Mouse (Mus musculus): Measurements from ENCODE around the gene Miga2. TPM values are rescaled to one million over a fixed set of nuclear protein-coding genes. Genes with fewer than 3 reads are reported as not detected.
"Not testable (repeated sequence)": the region's sequence is repeated elsewhere in the genome, so short reads cannot be mapped to it uniquely, and the experiment has no call there.

The Miga2 gene
- polyA plus RNA-seq, 1 experiment from 2014 or later, result 22.9 TPM

GRCm38 (mm10) chr2:30415936-30416648 is 52.1 kb downstream of the Miga2 start, which contains the start of gene Ptpa:
Gene Ptpa, plus strand, starts transcription at chr2:30416039.
- H3K36me3 ChIP-seq (ENCODE audit: control insufficient read depth, insufficient read depth, low read length), result 0 out of 2 replicates have a peak, but pooled peaks cover 4% of the 10 kb centered on the region
- no peaks in the 10 kb centered on the region for H3K9me3 ChIP-seq (replicated peaks; ENCODE audit: control insufficient read depth, low read length)
- H3K27me3 ChIP-seq (ENCODE audit: control insufficient read depth, insufficient read depth, low read length), result no peaks in the 10 kb centered on the region
- H3K4me3 ChIP-seq (ENCODE audit: low read depth, low read length), result peak within 1 kb of the TSS; percentile 93
- under 1% methylated on average over 66 of the region's 67 CpGs for WGBS (ENCODE audit: insufficient replicate concordance)
- peak within 1 kb of the TSS; percentile 90 for H3K4me2 ChIP-seq
- H3K4me1 ChIP-seq (ENCODE audit: control insufficient read depth, insufficient read depth, low read length), result peaks cover 23% of the 10 kb centered on the region
- H3K27ac ChIP-seq (ENCODE audit: low read depth, low read length), result peak within 1 kb of the TSS; percentile 99
- peak; percentile 87 for ATAC-seq (replicated peaks; ENCODE audit: insufficient number of reproducible peaks, low FRiP score, low TSS enrichment)
- H3K9ac ChIP-seq (ENCODE audit: low read depth, low read length), result peak within 1 kb of the TSS; percentile 99

GRCm38 (mm10) chr2:30416649-30416965 is 52.6 kb downstream of the Miga2 start:
- Histone ChIP-seq H3K36me3 (ENCODE audit: control insufficient read depth, insufficient read depth, low read length) (0 out of 2 replicates have a peak, but pooled peaks cover 4% of the 10 kb centered on the region), H3K4me2 (peak overlapping the region; percentile 90), H3K4me1 (ENCODE audit: control insufficient read depth, insufficient read depth, low read length) (peaks cover 23% of the 10 kb centered on the region), H3K4me3 (ENCODE audit: low read depth, low read length) (peak overlapping the region; percentile 93), H3K9me3 (replicated peaks; ENCODE audit: control insufficient read depth, low read length) (no peaks in the 10 kb centered on the region), H3K27ac (ENCODE audit: low read depth, low read length) (peak overlapping the region; percentile 99), H3K9ac (ENCODE audit: low read depth, low read length) (peak overlapping the region; percentile 99), H3K27me3 (ENCODE audit: control insufficient read depth, insufficient read depth, low read length) (no peaks in the 10 kb centered on the region)
- WGBS (ENCODE audit: insufficient replicate concordance), result 2% methylated on average over 5 of the region's 7 CpGs
- no peak for ATAC-seq (replicated peaks; ENCODE audit: insufficient number of reproducible peaks, low FRiP score, low TSS enrichment)

- not testable (repeated sequence) for H3K9ac ChIP-seq (ENCODE audit: low read depth, low read length); ATAC-seq (replicated peaks; ENCODE audit: insufficient number of reproducible peaks, low FRiP score, low TSS enrichment); H3K27me3 ChIP-seq (ENCODE audit: control insufficient read depth, insufficient read depth, low read length); H3K36me3 ChIP-seq (ENCODE audit: control insufficient read depth, insufficient read depth, low read length); H3K27ac ChIP-seq (ENCODE audit: low read depth, low read length); H3K9me3 ChIP-seq (replicated peaks; ENCODE audit: control insufficient read depth, low read length)
- 68% methylated on average over 6 of the region's 6 CpGs for WGBS (ENCODE audit: insufficient replicate concordance)
- Histone ChIP-seq H3K4me1 (ENCODE audit: control insufficient read depth, insufficient read depth, low read length) (peaks cover 23% of the 10 kb centered on the region), H3K4me2 (peak overlapping the region; percentile 90), H3K4me3 (ENCODE audit: low read depth, low read length) (peak overlapping the region; percentile 93; the same call in 1 of the 2 replicates)
Measured at GRCm38 (mm10) chr2:30417154-30417553, 53.1 kb downstream of the Miga2 start.

DNA sequence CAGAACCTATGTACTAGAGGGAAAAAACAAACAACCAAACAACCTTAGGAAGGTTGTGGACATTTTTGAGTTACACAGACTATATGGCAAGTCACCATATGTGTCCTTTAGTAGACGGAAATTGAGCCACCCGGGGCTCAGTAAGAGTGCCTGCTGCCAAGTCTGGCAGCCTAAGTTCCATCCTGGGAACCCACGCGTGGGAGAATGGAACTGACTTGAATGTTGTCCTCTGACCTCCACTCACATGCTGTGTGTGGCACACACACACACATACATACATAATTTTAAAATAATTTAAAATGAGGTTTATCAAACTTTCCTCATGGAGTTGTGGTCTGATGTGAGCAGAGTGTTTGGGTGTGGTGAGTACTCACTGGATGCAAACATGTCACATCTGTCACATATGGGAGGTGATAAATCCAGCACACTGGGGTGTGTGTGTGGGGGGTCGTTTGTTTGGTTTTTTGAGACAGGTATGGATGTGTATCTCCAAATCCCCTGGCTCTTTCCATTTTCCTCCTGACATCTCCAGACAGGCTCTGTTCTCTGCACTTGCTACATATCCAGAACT is 53.6 kb downstream of the Miga2 start:
- Histone ChIP-seq H3K4me1 (ENCODE audit: control insufficient read depth, insufficient read depth, low read length) (peaks cover 23% of the 10 kb centered on the region), H3K9ac (ENCODE audit: low read depth, low read length) (no peak overlapping the region), H3K4me3 (ENCODE audit: low read depth, low read length) (no peak overlapping the region), H3K4me2 (peak overlapping the region; percentile 90), H3K36me3 (ENCODE audit: control insufficient read depth, insufficient read depth, low read length) (0 out of 2 replicates have a peak, but pooled peaks cover 3% of the 10 kb centered on the region), H3K27ac (ENCODE audit: low read depth, low read length) (no peak overlapping the region), H3K27me3 (ENCODE audit: control insufficient read depth, insufficient read depth, low read length) (no peaks in the 10 kb centered on the region), H3K9me3 (replicated peaks; ENCODE audit: control insufficient read depth, low read length) (no peaks in the 10 kb centered on the region)
- WGBS (ENCODE audit: insufficient replicate concordance), result 71% methylated on average over 5 of the region's 5 CpGs
- ATAC-seq (replicated peaks; ENCODE audit: insufficient number of reproducible peaks, low FRiP score, low TSS enrichment), result no peak

- Histone ChIP-seq H3K36me3 (ENCODE audit: control insufficient read depth, insufficient read depth, low read length) (no peaks in the 10 kb centered on the region), H3K4me3 (ENCODE audit: low read depth, low read length) (no peak overlapping the region), H3K9me3 (replicated peaks; ENCODE audit: control insufficient read depth, low read length) (no peaks in the 10 kb centered on the region), H3K9ac (ENCODE audit: low read depth, low read length) (0 out of 2 replicates have a peak overlapping the region, but pooled peaks have one; percentile 43), H3K27ac (ENCODE audit: low read depth, low read length) (no peak overlapping the region), H3K27me3 (ENCODE audit: control insufficient read depth, insufficient read depth, low read length) (no peaks in the 10 kb centered on the region), H3K4me2 (peak overlapping the region; percentile 90), H3K4me1 (ENCODE audit: control insufficient read depth, insufficient read depth, low read length) (peaks cover 23% of the 10 kb centered on the region)
- no peak for ATAC-seq (replicated peaks; ENCODE audit: insufficient number of reproducible peaks, low FRiP score, low TSS enrichment)
- 80% methylated on average over 6 of the region's 6 CpGs for WGBS (ENCODE audit: insufficient replicate concordance)
Measured at GRCm38 (mm10) chr2:30418259-30418658, 54.2 kb downstream of the Miga2 start.

- Histone ChIP-seq H3K4me3 (ENCODE audit: low read depth, low read length) (peak overlapping the region; percentile 3; the same call in 1 of the 2 replicates), H3K27ac (ENCODE audit: low read depth, low read length) (peak overlapping the region; percentile 47; the same call in 1 of the 2 replicates), H3K9me3 (replicated peaks; ENCODE audit: control insufficient read depth, low read length) (no peaks in the 10 kb centered on the region), H3K4me2 (peak overlapping the region; percentile 90), H3K27me3 (ENCODE audit: control insufficient read depth, insufficient read depth, low read length) (no peaks in the 10 kb centered on the region), H3K4me1 (ENCODE audit: control insufficient read depth, insufficient read depth, low read length) (peaks cover 23% of the 10 kb centered on the region), H3K9ac (ENCODE audit: low read depth, low read length) (peak overlapping the region; percentile 43; the same call in 1 of the 2 replicates), H3K36me3 (ENCODE audit: control insufficient read depth, insufficient read depth, low read length) (no peaks in the 10 kb centered on the region)
- ATAC-seq (replicated peaks; ENCODE audit: insufficient number of reproducible peaks, low FRiP score, low TSS enrichment), result no peak
- 32% methylated on average over 10 of the region's 10 CpGs for WGBS (ENCODE audit: insufficient replicate concordance)
Measured at GRCm38 (mm10) chr2:30419112-30419511, 55.1 kb downstream of the Miga2 start.

- Histone ChIP-seq H3K9ac (ENCODE audit: low read depth, low read length) (no peak overlapping the region), H3K4me3 (ENCODE audit: low read depth, low read length) (no peak overlapping the region), H3K9me3 (replicated peaks; ENCODE audit: control insufficient read depth, low read length) (no peaks in the 10 kb centered on the region), H3K4me2 (no peak overlapping the region), H3K4me1 (ENCODE audit: control insufficient read depth, insufficient read depth, low read length) (peaks cover 18% of the 10 kb centered on the region), H3K27me3 (ENCODE audit: control insufficient read depth, insufficient read depth, low read length) (no peaks in the 10 kb centered on the region), H3K27ac (ENCODE audit: low read depth, low read length) (no peak overlapping the region), H3K36me3 (ENCODE audit: control insufficient read depth, insufficient read depth, low read length) (no peaks in the 10 kb centered on the region)
- no peak for ATAC-seq (replicated peaks; ENCODE audit: insufficient number of reproducible peaks, low FRiP score, low TSS enrichment)
- 87% methylated on average over 4 of the region's 4 CpGs for WGBS (ENCODE audit: insufficient replicate concordance)
Measured at GRCm38 (mm10) chr2:30421432-30421831, 57.4 kb downstream of the Miga2 start.

DNA sequence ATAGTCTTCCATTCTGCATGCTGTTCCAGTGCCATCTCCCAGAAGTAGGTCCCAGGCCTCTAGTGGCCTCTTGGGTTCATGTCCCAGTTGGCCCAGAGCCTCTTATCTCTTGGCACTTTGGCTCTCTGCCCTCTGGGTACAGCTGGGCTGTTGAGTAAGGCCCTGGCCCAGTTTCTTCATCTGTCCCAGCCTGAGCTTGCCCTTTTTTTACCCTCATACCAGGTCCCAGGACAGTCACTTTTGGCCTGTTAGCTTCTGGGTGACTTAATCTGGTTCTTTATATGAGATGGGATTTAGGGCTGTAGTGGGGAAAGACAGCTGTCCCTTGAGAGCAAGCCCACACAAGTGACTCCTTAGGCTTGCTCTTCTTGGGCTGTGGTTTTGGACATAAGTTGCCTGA is 65.1 kb downstream of the Miga2 start:
- no peaks in the 10 kb centered on the region for H3K27me3 ChIP-seq (ENCODE audit: control insufficient read depth, insufficient read depth, low read length)
- H3K27ac ChIP-seq (ENCODE audit: low read depth, low read length), result no peak overlapping the region
- no peak overlapping the region for H3K9ac ChIP-seq (ENCODE audit: low read depth, low read length)
- no peaks in the 10 kb centered on the region for H3K4me1 ChIP-seq (ENCODE audit: control insufficient read depth, insufficient read depth, low read length)
- H3K36me3 ChIP-seq (ENCODE audit: control insufficient read depth, insufficient read depth, low read length), result peaks cover 45% of the 10 kb centered on the region
- no peak for ATAC-seq (replicated peaks; ENCODE audit: insufficient number of reproducible peaks, low FRiP score, low TSS enrichment)
- H3K4me3 ChIP-seq (ENCODE audit: low read depth, low read length), result no peak overlapping the region
- no peaks in the 10 kb centered on the region for H3K9me3 ChIP-seq (replicated peaks; ENCODE audit: control insufficient read depth, low read length)
- H3K4me2 ChIP-seq, result no peak overlapping the region
